Comparison of ENCODE assay signal across 14 mouse cellular contexts in the genomic region with DNA sequence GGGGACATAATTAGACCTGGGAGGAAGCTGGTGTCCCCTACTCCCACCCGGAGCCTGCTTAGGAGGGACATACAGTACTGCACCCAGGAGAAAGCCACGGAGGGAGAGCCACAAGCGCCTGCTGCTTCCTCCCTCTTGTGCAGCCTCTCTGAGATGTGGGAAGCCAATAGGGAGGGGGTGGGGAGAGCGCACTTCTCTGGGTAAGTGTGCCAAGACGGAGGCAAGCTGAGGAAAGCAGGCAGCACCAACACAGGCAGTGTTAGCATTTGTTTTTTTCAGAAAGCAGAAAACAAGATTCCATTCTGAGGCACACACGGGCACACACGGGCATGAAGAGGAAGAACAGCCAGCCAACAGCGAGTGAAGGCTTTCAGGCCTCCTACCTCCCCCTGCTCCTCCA.
DNase-seq lines count a peak whose midpoint lies in the region; ATAC-seq and TF ChIP-seq lines count a peak whose summit lies in the region.
"Had no signal": no experiment of that assay in that cellular context is flagged by ENCODE, and none has a peak within 500 bp of the region (broad histone marks: within the 10 kb centered on the region; RNA-seq: fewer than 3 reads in every experiment).

No protein-coding gene starts in this region.

- no peaks in the 10 kb centered on the region for H3K9me3 ChIP-seq in hindbrain, embryonic 16.5 days (ENCODE audit: control insufficient read depth, low read length)
- H3K9me3 ChIP-seq: heart, embryonic 10.5 days; limb, embryonic 15.5 days; lung, embryonic 15.5 days had no signal

- 8% methylated on average over 8 of the region's 8 CpGs for WGBS in thymus, adult 2 months
- WGBS in hindbrain, embryonic 16.5 days, result 35% methylated on average over 8 of the region's 8 CpGs

- H3K36me3 ChIP-seq in thymus, adult 2 months (ENCODE audit: control insufficient read depth, insufficient read depth, low read length), result no peaks in the 10 kb centered on the region
- no peaks in the 10 kb centered on the region for H3K36me3 ChIP-seq in hindbrain, embryonic 16.5 days (ENCODE audit: control insufficient read depth, insufficient read depth, low read length)
- H3K36me3 ChIP-seq: heart, embryonic 10.5 days; limb, embryonic 15.5 days; lung, embryonic 15.5 days had no signal

- H3K9ac ChIP-seq in hindbrain, embryonic 16.5 days (ENCODE audit: low read depth, low read length), result 0 out of 2 replicates have a peak overlapping the region, but pooled peaks have one; percentile 24
- H3K9ac ChIP-seq: limb, embryonic 15.5 days; lung, embryonic 15.5 days had no signal

- no peak overlapping the region for H3K4me2 ChIP-seq in hindbrain, embryonic 16.5 days (ENCODE audit: low read length)
- H3K4me2 ChIP-seq: limb, embryonic 15.5 days; lung, embryonic 15.5 days had no signal

- ATAC-seq in hindbrain, embryonic 16.5 days, result peak; percentile 24; the same call in 1 of the 2 replicates
- ATAC-seq: intestine, embryonic 16.5 days had no signal

- no peak for TF ChIP-seq CTCF in thymus, adult 2 months (IDR thresholded peaks at IDR 0.05; ENCODE audit: borderline replicate concordance, control insufficient read depth, extremely low read depth, insufficient read depth, low read length, poor library complexity)

- TF ChIP-seq POLR2A in thymus, adult 2 months (IDR thresholded peaks at IDR 0.05; ENCODE audit: control insufficient read depth, extremely low read depth, insufficient read depth, low read length, poor library complexity), result 0 out of 2 replicates have a peak, but pooled peaks have one; percentile 24

- no peak overlapping the region for H3K4me3 ChIP-seq in thymus, adult 2 months (ENCODE audit: control insufficient read depth, insufficient read depth, low read length)
- H3K4me3 ChIP-seq in hindbrain, embryonic 16.5 days (ENCODE audit: low read length), result no peak overlapping the region
- H3K4me3 ChIP-seq: heart, embryonic 10.5 days; limb, embryonic 15.5 days; lung, embryonic 15.5 days; myocyte had no signal

- no peaks in the 10 kb centered on the region for H3K27me3 ChIP-seq in thymus, adult 2 months (ENCODE audit: control insufficient read depth, insufficient read depth, low read length)
- no peaks in the 10 kb centered on the region for H3K27me3 ChIP-seq in hindbrain, embryonic 16.5 days (replicated peaks; ENCODE audit: control insufficient read depth, insufficient read depth, low read length)
- H3K27me3 ChIP-seq: limb, embryonic 15.5 days; lung, embryonic 15.5 days had no signal

- peaks cover 23% of the 10 kb centered on the region for H3K4me1 ChIP-seq in thymus, adult 2 months (replicated peaks; ENCODE audit: control insufficient read depth, insufficient read depth, low read length)
- H3K4me1 ChIP-seq in hindbrain, embryonic 16.5 days (ENCODE audit: control insufficient read depth, insufficient read depth, low read depth, low read length), result peaks cover 18% of the 10 kb centered on the region

- DNase-seq in frontal cortex, postnatal 36 days (ENCODE audit: low spot score in 2 of 2), result peak; percentile 21 to 28
- DNase-seq in frontal cortex, postnatal 14 days (ENCODE audit: low spot score in 2 of 2), result no peak
- no peak for DNase-seq in thymus, adult 2 months
- DNase-seq in thymus, postnatal 4 days, result no peak
- no peak for DNase-seq in kidney, postnatal 4 days
- DNase-seq in heart, adult 18-20 months, result no peak
- no peak for DNase-seq in retina, embryonic 14.5 days (ENCODE audit: low spot score)
- DNase-seq: B cell, adult 2 months had no signal

- no peak overlapping the region for H3K27ac ChIP-seq in thymus, adult 2 months (ENCODE audit: control insufficient read depth, insufficient read depth, low read length)
- peak overlapping the region; percentile 69 for H3K27ac ChIP-seq in hindbrain, embryonic 16.5 days (ENCODE audit: low read depth, low read length)
- H3K27ac ChIP-seq: limb, embryonic 15.5 days; lung, embryonic 15.5 days had no signal

Comparison
In these comparisons a context has a peak if more than half of its experiments do, and no peak if none do; other contexts are left out.
1. DNase-seq: peak in frontal cortex, postnatal 36 days (2 of 2); none in frontal cortex, postnatal 14 days (0 of 2), thymus, adult 2 months (single experiment), thymus, postnatal 4 days (single experiment), kidney, postnatal 4 days (0 of 2), heart, adult 18-20 months (0 of 2) and retina, embryonic 14.5 days (single experiment).